ENCODE assay signal across 22 mouse cellular contexts in the genomic region with DNA sequence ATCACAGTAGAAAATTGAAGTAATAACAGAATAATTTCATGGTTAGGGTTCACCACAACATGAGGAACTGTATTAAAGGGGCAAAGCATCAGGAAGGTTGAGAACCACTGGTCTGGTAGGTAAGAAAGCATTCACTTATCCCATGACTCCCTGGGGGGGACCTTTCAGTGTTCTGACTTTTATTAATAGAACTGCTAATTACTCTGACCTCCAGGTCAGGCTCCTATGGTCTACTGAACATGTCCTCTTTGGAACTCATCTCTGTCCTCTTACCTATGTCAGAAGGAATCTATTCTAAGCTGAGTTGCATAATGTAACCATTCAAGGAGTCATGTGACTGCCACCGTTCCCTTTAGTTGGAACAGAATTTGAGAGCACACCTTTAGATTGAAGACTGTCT.
A peak's percentile ranks its signal among the peaks of the same experiment; 100 is the strongest.
DNase-seq lines count a peak whose midpoint lies in the region; ATAC-seq and TF ChIP-seq lines count a peak whose summit lies in the region.
"Had no signal": no experiment of that assay in that cellular context is flagged by ENCODE, and none has a peak within 500 bp of the region (broad histone marks: within the 10 kb centered on the region; RNA-seq: fewer than 3 reads in every experiment).

No protein-coding gene starts in this region.

- no peak for ATAC-seq in heart, embryonic 12.5 days (ENCODE audit: insufficient number of reproducible peaks, low FRiP score)
- ATAC-seq in kidney, postnatal 0 days (replicated peaks; ENCODE audit: low FRiP score, low read depth) = peak; percentile 61
- ATAC-seq: CD4-positive, CD25-positive, alpha-beta regulatory T cell, adult 4 months; forebrain, embryonic 13.5 days; forebrain, embryonic 15.5 days; forebrain, postnatal 0 days had no signal

- H3K4me1 ChIP-seq in heart, embryonic 12.5 days (replicated peaks) = peaks cover 27% of the 10 kb centered on the region
- H3K4me1 ChIP-seq in kidney, postnatal 0 days (replicated peaks; ENCODE audit: insufficient read depth, low read length) = 0 out of 2 replicates have a peak, but pooled peaks cover under 1% of the 10 kb centered on the region

- peak; percentile 27 for DNase-seq in heart, adult 11 months
- peak; percentile 15 to 36 for DNase-seq in kidney, adult 8-10 months
- no peak for DNase-seq in kidney, postnatal 4 days
- DNase-seq in kidney, postnatal 0 days (ENCODE audit: low spot score) = no peak
- no peak for DNase-seq in kidney, postnatal 14 days
- DNase-seq: adrenal gland, adult 8-10 months; adrenal gland, postnatal 14 days; adrenal gland, postnatal 36 days; B cell, adult 2 months; cerebellum, adult 11-12 months; cerebellum, adult 2 months; cerebellum, adult 9-10 months; cerebellum, postnatal 10 days; cerebellum, postnatal 25 days; forebrain, postnatal 0 days had no signal

- no peaks in the 10 kb centered on the region for H3K27me3 ChIP-seq in heart, embryonic 12.5 days (replicated peaks)
- no peaks in the 10 kb centered on the region for H3K27me3 ChIP-seq in kidney, postnatal 0 days (ENCODE audit: insufficient read depth, low read length)
- H3K27me3 ChIP-seq: embryonic facial prominence, embryonic 12.5 days; forebrain, embryonic 13.5 days; forebrain, embryonic 15.5 days had no signal

- WGBS in heart, embryonic 12.5 days = 82% methylated on average over 1 of the region's 1 CpGs
- WGBS in kidney, postnatal 0 days = 90% methylated on average over 1 of the region's 1 CpGs

- H3K4me3 ChIP-seq in heart, embryonic 12.5 days = no peak overlapping the region
- no peak overlapping the region for H3K4me3 ChIP-seq in kidney, postnatal 0 days (replicated peaks; ENCODE audit: low read depth, low read length)
- H3K4me3 ChIP-seq: embryonic facial prominence, embryonic 10.5 days; embryonic facial prominence, embryonic 12.5 days; forebrain, embryonic 13.5 days; forebrain, embryonic 15.5 days had no signal

- H3K36me3 ChIP-seq in heart, embryonic 12.5 days = no peaks in the 10 kb centered on the region
- H3K36me3 ChIP-seq in kidney, postnatal 0 days (ENCODE audit: insufficient read depth, low read length) = no peaks in the 10 kb centered on the region
- H3K36me3 ChIP-seq: embryonic facial prominence, embryonic 10.5 days; embryonic facial prominence, embryonic 12.5 days; forebrain, embryonic 15.5 days; G1E had no signal

- H3K27ac ChIP-seq in heart, embryonic 12.5 days (ENCODE audit: poor library complexity, severe bottlenecking) = no peak overlapping the region
- H3K27ac ChIP-seq in kidney, postnatal 0 days = no peak overlapping the region
- H3K27ac ChIP-seq: embryonic facial prominence, embryonic 10.5 days; embryonic facial prominence, embryonic 12.5 days; forebrain, embryonic 13.5 days; forebrain, embryonic 15.5 days had no signal

- TF ChIP-seq CTCF in kidney, postnatal 0 days (IDR thresholded peaks at IDR 0.05; ENCODE audit: low read depth) = no peak

- no peak overlapping the region for H3K4me2 ChIP-seq in heart, embryonic 12.5 days
- no peak overlapping the region for H3K4me2 ChIP-seq in kidney, postnatal 0 days (ENCODE audit: low read length)
- H3K4me2 ChIP-seq: embryonic facial prominence, embryonic 12.5 days; forebrain, embryonic 13.5 days; forebrain, embryonic 15.5 days had no signal

- no peak overlapping the region for H3K9ac ChIP-seq in heart, embryonic 12.5 days
- no peak overlapping the region for H3K9ac ChIP-seq in kidney, postnatal 0 days (ENCODE audit: low read depth, low read length)
- H3K9ac ChIP-seq: embryonic facial prominence, embryonic 12.5 days; forebrain, embryonic 13.5 days; forebrain, embryonic 15.5 days; forebrain, postnatal 0 days had no signal

- no peaks in the 10 kb centered on the region for H3K9me3 ChIP-seq in heart, embryonic 12.5 days (replicated peaks)
- H3K9me3 ChIP-seq in kidney, postnatal 0 days (replicated peaks; ENCODE audit: low read length) = no peaks in the 10 kb centered on the region
- H3K9me3 ChIP-seq: embryonic facial prominence, embryonic 10.5 days; embryonic facial prominence, embryonic 12.5 days; forebrain, embryonic 13.5 days; forebrain, embryonic 15.5 days; G1E had no signal

Comparison
In these comparisons a context has a peak if more than half of its experiments do, and no peak if none do; other contexts are left out.
1. DNase-seq: peak in heart, adult 11 months (single experiment) and kidney, adult 8-10 months (2 of 2); none in kidney, postnatal 4 days (0 of 2), kidney, postnatal 0 days (single experiment) and kidney, postnatal 14 days (single experiment).